Mouse (Mus musculus) kidney, embryonic 16.5 days (tissue): ENCODE measurements at regions not wholly inside any gene's neighbourhood (a gene's known extent, or its start where the extent isn't known, plus 50 kb on each side); places are given as distances from the start of the nearest gene placed in this dataset.
"Not testable (repeated sequence)": the region's sequence is repeated elsewhere in the genome, so short reads cannot be mapped to it uniquely, and the experiment has no call there.

Experiments
- ATAC-seq: fragments of 200-750 bp; cut with Nextera tagmentation; 2 replicates; pipeline ENCODE4 v1.8.0; 2017; ENCODE audit warnings: moderate TSS enrichment; ENCODE audit not compliant: low FRiP score, low TSS enrichment
- H3K27ac ChIP-seq: fragments of 300-500 bp; sonication (generic); 2 replicates; pipeline ENCODE4 v1.5.1; 2014; ENCODE audit warnings: low read length
- H3K27me3 ChIP-seq: fragments of 300-500 bp; sonication (generic); 2 replicates; pipeline ENCODE4 v1.6.1; 2014; ENCODE audit warnings: low read length, control low read depth, mixed read lengths; ENCODE audit not compliant: insufficient read depth
- H3K36me3 ChIP-seq: fragments of 300-500 bp; sonication (generic); 2 replicates; pipeline ENCODE4 v1.6.1; 2014; ENCODE audit warnings: low read length, control low read depth, mixed read lengths; ENCODE audit not compliant: insufficient read depth
- H3K4me1 ChIP-seq: fragments of 300-500 bp; sonication (generic); 2 replicates; pipeline ENCODE4 v1.6.1; 2014; ENCODE audit warnings: low read length, control low read depth, mixed read lengths; ENCODE audit not compliant: insufficient read depth
- H3K4me2 ChIP-seq: fragments of 300-500 bp; sonication (generic); replicated peaks from 2 replicates; pipeline ENCODE4 v1.6.1; 2014; ENCODE audit warnings: low read depth, low read length
- H3K4me3 ChIP-seq: fragments of 300-500 bp; sonication (generic); 2 replicates; pipeline ENCODE4 v1.5.1; 2014; ENCODE audit warnings: mild to moderate bottlenecking, low read length
- H3K9ac ChIP-seq: fragments of 300-500 bp; sonication (generic); replicated peaks from 2 replicates; pipeline ENCODE4 v1.6.1; 2014; ENCODE audit warnings: low read length
- H3K9me3 ChIP-seq: fragments of 300-500 bp; sonication (generic); 2 replicates; pipeline ENCODE4 v1.6.1; 2016; ENCODE audit warnings: low read length, control low read depth
- WGBS: fragments of 180-500 bp; shearing (Covaris S2); extraction: QIAGEN DNeasy Blood & Tissue Kit; methylation state at CpG from one replicate; pipeline ENCODE4 v1.1.7; 2014; 5-methylcytosine and 5-hydroxymethylcytosine counted together

DNA sequence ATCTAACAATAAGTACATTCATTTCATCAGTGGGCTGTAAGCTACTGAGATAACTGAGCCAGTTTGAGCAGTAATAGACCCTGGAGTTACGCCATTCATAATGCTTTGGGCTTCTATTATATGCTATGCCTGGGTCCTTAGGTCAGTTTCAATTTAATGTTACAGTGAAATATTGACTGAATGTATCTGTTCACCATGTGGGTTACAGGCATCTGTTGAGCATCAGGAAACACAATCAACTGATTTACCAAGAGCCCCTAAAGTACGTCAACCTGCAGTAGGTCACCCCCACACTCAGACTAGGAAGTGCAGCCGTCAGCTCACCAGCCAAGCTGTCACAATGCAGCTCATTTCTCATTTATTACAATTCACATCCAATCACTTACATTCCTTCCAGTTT, 183.5 kb downstream of the Lyplal1 start:
- Histone ChIP-seq H3K9me3 (no peaks in the 10 kb centered on the region), H3K4me3 (no peak overlapping the region), H3K27me3 (no peaks in the 10 kb centered on the region), H3K4me1 (no peaks in the 10 kb centered on the region), H3K27ac (no peak overlapping the region), H3K9ac (no peak overlapping the region), H3K4me2 (no peak overlapping the region), H3K36me3 (no peaks in the 10 kb centered on the region)
- ATAC-seq: no peak
- 87% methylated on average over 3 of the region's 3 CpGs for WGBS

DNA sequence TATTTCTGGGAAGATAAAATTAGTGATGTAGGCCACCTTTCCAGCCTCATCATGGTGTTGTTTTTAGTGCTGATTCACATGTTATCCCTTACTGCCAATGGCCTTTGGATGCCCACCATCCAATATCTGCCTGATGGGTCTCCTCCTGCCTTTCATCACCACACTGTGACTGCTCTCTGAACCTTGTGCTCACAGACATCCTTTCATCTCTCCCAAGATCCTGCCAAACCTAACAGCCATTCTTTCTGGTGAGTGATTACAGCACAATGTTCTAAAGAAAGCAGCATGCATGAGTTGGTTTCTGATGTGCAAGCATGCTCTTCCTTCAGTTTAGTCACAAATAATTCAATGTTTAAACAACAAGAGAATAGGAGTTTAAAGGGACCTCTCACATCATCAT, 180.1 kb downstream of the Lyplal1 start:
- Histone ChIP-seq H3K27me3 (no peaks in the 10 kb centered on the region), H3K36me3 (no peaks in the 10 kb centered on the region), H3K27ac (no peak overlapping the region), H3K9ac (no peak overlapping the region), H3K4me3 (no peak overlapping the region), H3K4me2 (no peak overlapping the region), H3K9me3 (no peaks in the 10 kb centered on the region), H3K4me1 (no peaks in the 10 kb centered on the region)
- ATAC-seq: no peak

DNA sequence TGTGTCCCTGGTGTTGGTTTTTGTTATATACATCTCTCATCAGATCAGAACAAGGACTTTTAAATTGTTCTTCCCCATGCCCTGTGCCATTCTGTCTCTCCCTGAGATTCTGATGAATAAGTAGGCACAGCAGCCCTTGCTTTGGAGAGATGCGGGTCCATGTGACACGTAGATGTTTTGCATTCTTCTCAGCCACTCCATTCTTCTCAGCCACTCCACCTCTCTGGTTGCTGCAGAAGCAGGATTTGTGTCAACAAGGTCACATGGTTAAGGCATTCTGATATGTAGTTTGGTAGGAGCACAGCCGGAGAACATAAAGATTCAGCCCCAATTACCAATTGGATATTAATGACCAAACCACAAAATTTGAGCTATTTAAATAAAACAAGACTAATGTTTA, 177.2 kb downstream of the Lyplal1 start:
- no peaks in the 10 kb centered on the region for H3K9me3 ChIP-seq
- H3K9ac ChIP-seq: no peak overlapping the region
- H3K36me3 ChIP-seq: no peaks in the 10 kb centered on the region
- no peaks in the 10 kb centered on the region for H3K4me1 ChIP-seq
- H3K27ac ChIP-seq: no peak overlapping the region
- H3K4me2 ChIP-seq: no peak overlapping the region
- H3K27me3 ChIP-seq: no peaks in the 10 kb centered on the region
- 82% methylated on average over 3 of the region's 3 CpGs for WGBS
- H3K4me3 ChIP-seq: no peak overlapping the region
- ATAC-seq: no peak

DNA sequence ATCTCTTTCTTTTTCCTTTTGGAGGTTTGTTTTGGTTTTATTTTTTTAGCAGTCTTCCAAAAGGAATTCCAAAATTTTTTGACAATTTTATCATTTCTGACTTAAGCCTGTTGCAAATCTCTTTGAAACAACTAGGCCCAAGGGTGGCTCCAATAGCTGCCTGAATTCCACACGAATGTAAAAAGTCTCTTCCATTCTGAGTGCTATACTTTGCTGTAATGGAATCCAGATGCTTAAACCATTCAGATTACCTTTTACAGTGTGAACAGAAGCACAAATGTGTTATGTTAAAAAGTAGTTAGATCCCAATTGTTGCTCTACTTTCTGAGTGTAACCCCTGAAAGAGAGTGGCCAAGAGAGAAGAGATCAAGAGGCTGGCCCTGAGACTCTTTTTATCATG, 176.6 kb downstream of the Lyplal1 start:
- Histone ChIP-seq H3K4me3 (no peak overlapping the region), H3K4me1 (no peaks in the 10 kb centered on the region), H3K27ac (no peak overlapping the region), H3K27me3 (no peaks in the 10 kb centered on the region), H3K9me3 (no peaks in the 10 kb centered on the region), H3K9ac (no peak overlapping the region), H3K4me2 (no peak overlapping the region), H3K36me3 (no peaks in the 10 kb centered on the region)
- 71% methylated on average over 1 of the region's 1 CpGs for WGBS
- no peak for ATAC-seq

GRCm38 (mm10) chr1:185951163-185951562, 165.9 kb downstream of the Lyplal1 start:
- H3K9ac ChIP-seq: no peak overlapping the region
- H3K9me3 ChIP-seq: no peaks in the 10 kb centered on the region
- no peaks in the 10 kb centered on the region for H3K27me3 ChIP-seq
- WGBS: 59% methylated on average over 1 of the region's 1 CpGs
- no peak for ATAC-seq
- H3K4me1 ChIP-seq: no peaks in the 10 kb centered on the region
- no peaks in the 10 kb centered on the region for H3K36me3 ChIP-seq
- no peak overlapping the region for H3K4me3 ChIP-seq
- H3K27ac ChIP-seq: no peak overlapping the region
- no peak overlapping the region for H3K4me2 ChIP-seq

- 67% methylated on average over 1 of the region's 1 CpGs for WGBS
- not testable (repeated sequence) for H3K27me3 ChIP-seq, H3K4me2 ChIP-seq, H3K9ac ChIP-seq, H3K4me3 ChIP-seq, H3K4me1 ChIP-seq, H3K36me3 ChIP-seq, H3K9me3 ChIP-seq, H3K27ac ChIP-seq, ATAC-seq
Measured at GRCm38 (mm10) chr1:185955821-185956220, 161.3 kb downstream of the Lyplal1 start.

DNA sequence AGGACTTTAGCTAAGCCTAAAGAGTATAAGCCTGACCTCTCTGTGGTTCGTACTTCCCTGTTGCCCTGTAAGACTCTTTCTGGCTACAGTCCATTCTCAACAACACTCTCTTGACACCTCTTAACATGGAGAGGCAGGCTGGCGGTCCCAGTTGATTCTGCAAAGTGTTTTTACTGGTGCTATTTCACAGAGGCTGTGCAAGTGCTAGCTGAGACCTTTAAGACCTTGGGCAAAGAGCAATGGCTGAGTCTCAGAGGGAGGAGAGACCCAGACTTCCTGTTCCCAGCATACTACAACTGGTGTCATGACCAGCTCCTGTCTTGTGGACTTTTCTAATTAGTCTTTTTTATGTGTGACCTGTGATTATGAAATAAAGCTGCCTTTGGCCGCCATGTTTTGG, 159.6 kb downstream of the Lyplal1 start:
- H3K9ac ChIP-seq: no peak overlapping the region
- no peak overlapping the region for H3K4me2 ChIP-seq
- no peak overlapping the region for H3K4me3 ChIP-seq

DNA sequence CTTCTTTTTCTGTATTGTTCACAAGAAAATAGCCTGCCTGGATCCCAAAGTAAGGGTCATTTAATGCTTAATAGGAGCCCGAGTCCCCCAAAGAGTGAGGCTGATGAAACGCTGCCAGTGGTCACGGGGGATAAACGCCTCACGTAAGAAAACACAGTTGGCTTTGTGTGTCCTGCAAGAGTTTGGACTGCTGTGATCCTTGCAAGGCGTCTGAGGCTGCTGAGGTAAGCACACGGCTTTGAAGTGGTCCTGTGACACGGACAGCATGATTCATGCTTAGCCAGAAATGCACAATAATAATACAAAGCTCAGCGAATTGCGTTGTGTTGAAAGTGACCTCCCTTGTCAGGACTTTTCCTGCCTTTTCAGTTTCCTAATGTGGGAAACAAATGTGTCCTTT, 158.8 kb downstream of the Lyplal1 start:
- Histone ChIP-seq H3K9me3 (no peaks in the 10 kb centered on the region), H3K9ac (no peak overlapping the region), H3K27me3 (no peaks in the 10 kb centered on the region), H3K27ac (no peak overlapping the region), H3K4me2 (no peak overlapping the region), H3K4me3 (no peak overlapping the region), H3K4me1 (no peaks in the 10 kb centered on the region), H3K36me3 (no peaks in the 10 kb centered on the region)
- ATAC-seq: no peak
- WGBS: 27% methylated on average over 10 of the region's 10 CpGs

More for the DNA sequence above, 159.6 kb downstream of the Lyplal1 start:
- Histone ChIP-seq H3K9me3 (no peaks in the 10 kb centered on the region), H3K4me1 (no peaks in the 10 kb centered on the region), H3K36me3 (no peaks in the 10 kb centered on the region), H3K27me3 (no peaks in the 10 kb centered on the region), H3K27ac (no peak overlapping the region)
- WGBS: 51% methylated on average over 3 of the region's 3 CpGs
- ATAC-seq: peak; percentile 49; the same call in 1 of the 2 replicates

DNA sequence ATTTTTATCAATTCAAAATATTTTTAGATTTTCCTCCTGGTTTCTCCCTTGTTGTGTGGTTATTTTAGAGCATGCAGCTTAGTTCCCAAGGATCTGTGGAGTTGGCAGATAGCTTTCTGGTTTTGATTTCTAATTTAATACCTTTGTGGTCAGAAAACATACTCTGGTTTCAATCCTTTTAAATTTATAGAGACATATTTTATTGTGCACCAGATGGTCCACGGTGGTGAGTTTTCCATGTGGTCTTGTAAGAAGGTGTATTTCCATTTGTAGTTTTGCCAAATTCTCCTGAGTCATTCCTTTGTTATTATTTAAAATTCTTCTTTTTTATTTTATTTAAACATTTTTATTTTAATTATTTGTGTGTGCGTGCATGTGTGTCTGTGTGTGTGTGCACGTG, 154.5 kb downstream of the Lyplal1 start:
- Histone ChIP-seq H3K4me3 (no peak overlapping the region), H3K4me2 (no peak overlapping the region), H3K27ac (no peak overlapping the region), H3K36me3 (no peaks in the 10 kb centered on the region), H3K4me1 (no peaks in the 10 kb centered on the region), H3K9ac (no peak overlapping the region), H3K9me3 (no peaks in the 10 kb centered on the region), H3K27me3 (no peaks in the 10 kb centered on the region)
- ATAC-seq: no peak
- WGBS: 71% methylated on average over 3 of the region's 3 CpGs

- no peaks in the 10 kb centered on the region for H3K36me3 ChIP-seq
- H3K27ac ChIP-seq: no peak overlapping the region
- no peaks in the 10 kb centered on the region for H3K9me3 ChIP-seq
- H3K4me3 ChIP-seq: no peak overlapping the region
- H3K4me1 ChIP-seq: peaks cover 2% of the 10 kb centered on the region; the same call in 1 of the 2 replicates
- no peaks in the 10 kb centered on the region for H3K27me3 ChIP-seq
- H3K4me2 ChIP-seq: no peak overlapping the region
- 82% methylated on average over 2 of the region's 2 CpGs for WGBS
- ATAC-seq: no peak
- H3K9ac ChIP-seq: no peak overlapping the region
Measured at GRCm38 (mm10) chr1:185963773-185964172, 153.3 kb downstream of the Lyplal1 start.

DNA sequence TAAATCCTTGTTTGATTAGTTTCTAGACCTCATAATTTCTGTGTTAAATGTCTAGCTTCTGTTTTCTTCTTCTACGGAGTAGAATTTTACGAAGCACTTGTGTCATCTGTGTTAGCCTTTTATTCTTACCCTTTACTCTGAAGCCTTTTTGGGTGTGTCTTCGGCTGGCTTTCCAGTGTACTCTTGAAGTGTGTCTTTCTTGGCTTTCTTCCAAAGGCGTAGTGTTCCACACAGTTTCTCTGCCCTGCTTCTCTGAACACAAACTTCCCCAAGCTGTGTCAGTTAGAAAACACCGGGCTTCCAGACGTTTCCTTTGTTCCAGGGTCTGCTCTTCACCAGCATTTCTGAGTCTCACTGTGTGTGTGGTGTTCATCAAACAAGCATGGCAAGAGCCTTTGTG, 152.7 kb downstream of the Lyplal1 start:
- ATAC-seq: no peak
- H3K27me3 ChIP-seq: no peaks in the 10 kb centered on the region
- H3K27ac ChIP-seq: no peak overlapping the region
- no peak overlapping the region for H3K4me3 ChIP-seq
- no peak overlapping the region for H3K9ac ChIP-seq
- no peaks in the 10 kb centered on the region for H3K9me3 ChIP-seq
- H3K4me2 ChIP-seq: no peak overlapping the region
- WGBS: 57% methylated on average over 6 of the region's 6 CpGs
- peaks cover 8% of the 10 kb centered on the region; the same call in 1 of the 2 replicates for H3K4me1 ChIP-seq
- H3K36me3 ChIP-seq: no peaks in the 10 kb centered on the region
